Mouse (Mus musculus) layer of hippocampus, postnatal 36 days (tissue): ENCODE results near the gene Hypk. TPM values are rescaled to one million over a fixed set of nuclear protein-coding genes. Genes with fewer than 3 reads are reported as not detected.
"Not testable (repeated sequence)": the region's sequence is repeated elsewhere in the genome, so short reads cannot be mapped to it uniquely, and the experiment has no call there.

Experiments
- DNase-seq, 2 experiments: peaks; one replicate each; pipeline ENCODE4 v3.0.0; 2022
- total RNA-seq, 2 experiments: library from RNA; stranded (reverse); gene quantifications; 2 replicates each; pipeline ENCODE4 v1.2.3; 2021

The Hypk gene
- total RNA-seq, 2 experiments from 2014 or later: 17.3 to 19.6 TPM

GRCm38 (mm10) chr2:121448136-121448535, 5.0 kb upstream of the Hypk start:
- DNase-seq: no peak

- peak; percentile 98 to 99 for DNase-seq
These were observed 4.2 kb upstream of the Hypk start, which contains the start of gene Serf2 for GRCm38 (mm10) chr2:121448739-121449535. Serf2 (plus strand) TSS chr2:121449195.

GRCm38 (mm10) chr2:121449545-121450011, 3.5 kb upstream of the Hypk start:
- DNase-seq: no peak

GRCm38 (mm10) chr2:121450093-121450492, 3.0 kb upstream of the Hypk start:
- DNase-seq: no peak

- DNase-seq: no peak
These were observed 729 bp upstream of the Hypk start for GRCm38 (mm10) chr2:121452361-121452760.

GRCm38 (mm10) chr2:121453917-121454316, 827 bp downstream of the Hypk start:
- DNase-seq: no peak

- DNase-seq: no peak
These were observed 2.4 kb downstream of the Hypk start for GRCm38 (mm10) chr2:121455534-121455933.

GRCm38 (mm10) chr2:121456692-121457642, 3.9 kb downstream of the Hypk start, which contains the start of gene Serinc4:
Serinc4 (minus strand) TSS chr2:121456781.
- peak; percentile 80 to 86 for DNase-seq

GRCm38 (mm10) chr2:121460071-121460470, 7.0 kb downstream of the Hypk start:
- no peak for DNase-seq

- not testable (repeated sequence) for DNase-seq
These were observed 15.9 kb downstream of the Hypk start for GRCm38 (mm10) chr2:121468982-121469381.

- DNase-seq: not testable (repeated sequence)
These were observed 19.7 kb downstream of the Hypk start for GRCm38 (mm10) chr2:121472783-121473182.

GRCm38 (mm10) chr2:121473301-121474179, 20.4 kb downstream of the Hypk start, which contains the start of gene Mfap1b:
Mfap1b (minus strand) TSS chr2:121474067.
- peak; percentile 76 to 82 for DNase-seq

- DNase-seq: no peak
These were observed 21.1 kb downstream of the Hypk start for GRCm38 (mm10) chr2:121474180-121474535.

GRCm38 (mm10) chr2:121475306-121475705, 22.2 kb downstream of the Hypk start:
- DNase-seq: not testable (repeated sequence)

- no peak for DNase-seq
These were observed 24.6 kb downstream of the Hypk start for GRCm38 (mm10) chr2:121477491-121478266.

GRCm38 (mm10) chr2:121480498-121480897, 27.4 kb downstream of the Hypk start:
- DNase-seq: no peak

GRCm38 (mm10) chr2:121480916-121481315, 27.8 kb downstream of the Hypk start:
- DNase-seq: not testable (repeated sequence)

- no peak for DNase-seq
These were observed 30.5 kb downstream of the Hypk start for GRCm38 (mm10) chr2:121483576-121483975.

- not testable (repeated sequence) for DNase-seq
These were observed 31.3 kb downstream of the Hypk start for GRCm38 (mm10) chr2:121484403-121484802.

- DNase-seq: not testable (repeated sequence)
These were observed 48.5 kb downstream of the Hypk start for GRCm38 (mm10) chr2:121501550-121501949.
